Mouse (Mus musculus) adrenal gland, adult (tissue): Measurements from ENCODE around the gene Rtkn2.

Source experiments
- DNase-seq, 2 experiments: peaks; one replicate each; pipeline ENCODE4 v3.0.0; 2022 to 2023; ENCODE audit warnings: low spot score in 1 of 2; ENCODE audit not compliant: inconsistent age in 2 of 2

Rtkn2 gene

GRCm38 (mm10) chr10:68038997-68039624 is 59.7 kb downstream of the Rtkn2 start:
- DNase-seq = no peak

GRCm38 (mm10) chr10:68039641-68040205 is 60.4 kb downstream of the Rtkn2 start:
- DNase-seq = no peak

GRCm38 (mm10) chr10:68040394-68040793 is 61.0 kb downstream of the Rtkn2 start:
- DNase-seq = no peak

- no peak for DNase-seq
Observed at GRCm38 (mm10) chr10:68043973-68044372, 64.6 kb downstream of the Rtkn2 start.

GRCm38 (mm10) chr10:68044864-68045263 is 65.5 kb downstream of the Rtkn2 start:
- no peak for DNase-seq

DNA sequence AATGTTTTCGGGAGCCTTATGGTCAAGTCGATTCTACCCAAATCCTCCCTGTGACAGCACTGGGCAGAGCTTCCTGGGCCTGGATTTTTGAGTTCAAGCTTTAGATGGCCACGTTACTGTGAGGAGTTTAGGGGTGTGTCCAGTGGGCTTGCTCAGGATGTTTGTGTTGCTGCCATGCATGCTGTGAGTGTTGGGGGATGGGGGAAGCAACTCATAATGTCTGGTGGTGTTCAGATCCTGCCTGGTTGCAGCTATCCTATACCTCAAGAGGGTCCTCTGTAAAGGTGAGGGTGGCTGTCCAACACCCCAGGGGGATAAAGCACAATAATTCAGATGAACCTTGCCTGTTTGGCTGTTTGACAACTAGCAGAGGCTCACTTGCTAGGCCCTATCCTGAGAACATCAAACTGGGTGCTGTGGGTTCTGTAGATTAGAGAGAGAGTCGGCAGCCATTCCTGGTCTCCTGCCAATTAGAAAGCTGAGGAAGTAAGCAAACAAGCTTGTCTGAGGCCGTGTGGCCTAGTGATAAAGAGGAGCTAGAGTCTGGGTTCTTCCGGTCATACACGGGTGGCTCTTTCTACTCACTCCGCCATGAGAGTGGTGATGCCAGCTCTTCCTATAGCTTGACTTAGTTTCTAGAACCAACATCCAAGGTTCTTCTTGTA is 69.4 kb downstream of the Rtkn2 start:
- no peak for DNase-seq

- DNase-seq = no peak
Observed at GRCm38 (mm10) chr10:68050882-68051281, 71.5 kb downstream of the Rtkn2 start.

- DNase-seq = no peak
Observed at GRCm38 (mm10) chr10:68051316-68051933, 72.1 kb downstream of the Rtkn2 start.

- no peak for DNase-seq
Observed at GRCm38 (mm10) chr10:68052307-68052706, 72.9 kb downstream of the Rtkn2 start.

DNA sequence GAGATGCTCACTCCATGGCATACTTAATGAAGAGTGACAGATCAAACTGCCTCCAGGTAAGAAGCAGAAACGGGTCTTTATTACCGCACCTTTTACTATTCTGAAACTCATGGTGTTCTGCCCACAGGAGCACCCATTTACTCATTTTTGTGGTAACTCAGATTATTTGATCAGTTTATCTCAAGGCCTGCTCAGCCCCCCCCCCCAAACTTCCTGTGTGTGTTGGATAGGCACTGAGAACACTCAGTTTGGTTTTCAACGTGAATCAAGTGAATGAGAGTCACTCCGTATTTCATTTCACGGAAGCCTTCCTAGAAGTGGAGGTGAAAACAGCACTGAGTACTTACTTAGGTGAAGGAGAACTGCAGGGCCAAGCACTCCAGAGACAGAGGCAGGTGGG is 74.8 kb downstream of the Rtkn2 start:
- no peak for DNase-seq

DNA sequence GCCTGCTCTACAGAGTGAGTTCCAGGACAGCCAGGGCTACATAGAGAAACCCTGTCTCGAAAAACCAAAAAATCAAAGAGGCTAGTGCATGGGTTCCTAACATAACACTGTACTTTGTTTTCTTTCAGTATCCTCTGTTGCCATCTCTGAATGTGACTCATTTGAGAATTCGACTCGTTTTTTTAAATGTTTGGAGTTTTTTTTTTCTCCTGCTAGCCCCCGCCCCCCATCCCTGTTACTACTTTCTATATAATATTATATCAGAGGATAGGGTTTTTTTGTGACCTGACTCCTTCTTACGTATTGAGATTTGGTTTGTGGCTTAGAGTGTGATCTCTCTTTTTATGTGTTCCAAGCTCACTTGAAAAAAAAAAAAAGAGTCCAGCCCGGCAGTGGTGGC is 75.3 kb downstream of the Rtkn2 start:
- DNase-seq = no peak

GRCm38 (mm10) chr10:68057841-68058240 is 78.5 kb downstream of the Rtkn2 start:
- peak in 1 of 2 experiments; percentile 61 for DNase-seq

- DNase-seq = no peak
Observed at GRCm38 (mm10) chr10:68058378-68058777, 79.0 kb downstream of the Rtkn2 start.

GRCm38 (mm10) chr10:68060590-68061248 is 81.3 kb downstream of the Rtkn2 start:
- DNase-seq = peak in 1 of 2 experiments; percentile 47

DNA sequence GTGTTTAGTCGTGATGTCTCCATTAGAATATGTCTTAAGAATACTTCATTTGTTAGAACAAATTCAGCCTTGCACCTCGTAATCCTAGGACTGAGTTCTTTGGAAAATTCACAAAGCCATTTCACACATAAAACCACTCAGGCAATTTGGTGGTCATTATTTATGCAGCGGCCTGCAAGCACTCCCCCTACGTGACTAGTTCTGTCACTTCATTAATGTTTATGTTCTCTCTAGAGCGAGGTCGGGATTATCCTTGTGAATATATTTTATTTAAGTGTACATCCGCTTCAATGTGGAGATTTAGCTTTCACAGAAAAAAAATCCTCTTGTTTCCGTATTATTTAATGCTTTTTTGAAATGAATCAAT is 81.9 kb downstream of the Rtkn2 start:
- DNase-seq = no peak

- DNase-seq = no peak
Observed at GRCm38 (mm10) chr10:68063806-68064545, 84.6 kb downstream of the Rtkn2 start.

GRCm38 (mm10) chr10:68064571-68064970 is 85.2 kb downstream of the Rtkn2 start:
- no peak for DNase-seq

GRCm38 (mm10) chr10:68066173-68066572 is 86.8 kb downstream of the Rtkn2 start:
- no peak for DNase-seq

- DNase-seq = no peak
Observed at GRCm38 (mm10) chr10:68067961-68068360, 88.6 kb downstream of the Rtkn2 start.

- no peak for DNase-seq
Observed at GRCm38 (mm10) chr10:68068426-68068825, 89.1 kb downstream of the Rtkn2 start.

DNA sequence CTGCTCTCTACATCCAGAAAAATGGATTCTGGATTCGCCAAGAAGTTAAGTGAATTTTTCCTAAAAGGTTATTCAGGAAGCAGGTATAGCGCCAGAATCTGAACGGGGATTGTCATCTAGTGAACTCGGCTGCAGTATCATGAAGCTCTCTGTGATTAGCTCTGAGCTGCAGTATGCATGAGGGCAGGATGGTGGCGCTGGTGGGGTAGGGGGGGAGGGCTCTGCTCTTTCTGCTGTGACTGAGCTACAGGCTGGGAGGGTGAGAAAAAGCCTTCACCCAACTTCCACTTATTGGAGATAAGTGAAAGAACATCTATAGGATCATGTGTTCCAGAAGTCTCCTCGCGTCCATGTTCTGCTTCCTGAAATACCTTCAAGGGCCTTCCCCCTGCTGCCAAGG is 91.7 kb downstream of the Rtkn2 start:
- DNase-seq = no peak
